Mouse (Mus musculus): Measurements from ENCODE around the gene Hcn2. TPM values are rescaled to one million over a fixed set of nuclear protein-coding genes. Genes with fewer than 3 reads are reported as not detected.

Hcn2 gene
- polyA plus RNA-seq (2012; rRNA removed) = 4.5 and 13.1 TPM in 2 replicates

DNA sequence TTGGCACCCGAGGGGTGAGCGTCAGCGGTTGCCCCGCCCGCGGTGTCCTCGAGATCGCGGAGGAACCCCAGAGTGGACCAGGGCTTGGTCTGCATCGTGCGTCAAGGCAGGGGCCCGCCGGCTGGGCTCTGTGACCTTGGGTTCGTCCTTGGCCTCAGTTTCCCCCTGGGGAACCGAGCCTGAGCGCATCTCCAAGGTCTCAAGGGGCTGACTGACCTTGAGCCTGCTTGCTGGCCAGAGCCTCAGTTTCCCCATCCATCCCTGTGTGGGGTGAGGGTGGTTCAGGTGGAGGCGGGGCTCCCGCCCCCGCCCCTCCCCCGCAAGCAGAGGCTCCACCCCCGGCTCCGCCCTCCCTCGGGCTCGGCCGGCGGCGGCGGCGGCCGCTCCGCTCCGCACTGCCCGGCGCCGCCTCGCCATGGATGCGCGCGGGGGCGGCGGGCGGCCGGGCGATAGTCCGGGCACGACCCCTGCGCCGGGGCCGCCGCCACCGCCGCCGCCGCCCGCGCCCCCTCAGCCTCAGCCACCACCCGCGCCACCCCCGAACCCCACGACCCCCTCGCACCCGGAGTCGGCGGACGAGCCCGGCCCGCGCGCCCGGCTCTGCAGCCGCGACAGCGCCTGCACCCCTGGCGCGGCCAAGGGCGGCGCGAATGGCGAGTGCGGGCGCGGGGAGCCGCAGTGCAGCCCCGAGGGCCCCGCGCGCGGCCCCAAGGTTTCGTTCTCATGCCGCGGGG lies at the start of gene Hcn2:
TSS of gene Hcn2 (plus strand) at position 381 of the 734 bp plus-strand sequence.

DNA sequence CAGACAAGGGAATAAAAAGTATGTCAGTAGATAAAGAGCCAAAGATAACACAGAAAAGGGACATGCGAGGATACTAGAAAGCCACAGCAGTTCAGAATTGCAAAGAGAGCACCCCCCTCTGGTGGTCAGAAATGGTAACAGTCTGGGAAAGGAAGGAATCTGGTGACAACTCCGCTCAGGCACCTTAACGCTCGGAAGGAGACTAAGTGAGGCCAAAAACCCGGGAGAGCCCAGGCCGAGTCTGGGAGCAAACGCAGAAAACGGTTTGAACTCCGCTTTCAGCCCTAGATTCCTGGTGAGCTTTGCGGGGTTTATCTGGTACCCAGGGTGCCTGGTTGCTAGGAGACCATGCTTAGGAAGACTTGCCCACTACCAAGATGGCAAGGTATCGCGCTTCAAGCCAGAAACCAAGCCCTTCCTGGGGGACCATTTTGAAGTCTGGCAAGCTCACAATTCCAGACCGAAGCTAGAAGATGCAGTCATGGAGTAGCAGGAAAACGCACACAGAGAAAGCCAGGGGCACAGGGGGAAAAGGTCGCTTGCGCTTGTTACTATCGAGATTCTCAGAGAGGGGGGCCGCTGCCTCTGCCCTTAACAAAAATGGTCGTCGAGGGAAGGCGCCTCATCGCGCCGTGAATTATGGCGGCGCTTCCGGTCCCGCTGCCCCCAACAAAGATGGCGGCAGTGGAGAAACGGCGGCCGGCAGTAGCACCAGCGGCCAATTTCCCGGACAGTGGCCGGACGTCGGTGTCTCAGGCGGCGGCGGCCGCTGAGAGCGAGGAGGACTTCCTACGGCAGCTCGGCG lies 47.5 kb upstream of the Hcn2 start, which contains the start of gene Tpgs1:
TSS of gene Tpgs1 (plus strand) at position 599 of the 805 bp plus-strand sequence.

DNA sequence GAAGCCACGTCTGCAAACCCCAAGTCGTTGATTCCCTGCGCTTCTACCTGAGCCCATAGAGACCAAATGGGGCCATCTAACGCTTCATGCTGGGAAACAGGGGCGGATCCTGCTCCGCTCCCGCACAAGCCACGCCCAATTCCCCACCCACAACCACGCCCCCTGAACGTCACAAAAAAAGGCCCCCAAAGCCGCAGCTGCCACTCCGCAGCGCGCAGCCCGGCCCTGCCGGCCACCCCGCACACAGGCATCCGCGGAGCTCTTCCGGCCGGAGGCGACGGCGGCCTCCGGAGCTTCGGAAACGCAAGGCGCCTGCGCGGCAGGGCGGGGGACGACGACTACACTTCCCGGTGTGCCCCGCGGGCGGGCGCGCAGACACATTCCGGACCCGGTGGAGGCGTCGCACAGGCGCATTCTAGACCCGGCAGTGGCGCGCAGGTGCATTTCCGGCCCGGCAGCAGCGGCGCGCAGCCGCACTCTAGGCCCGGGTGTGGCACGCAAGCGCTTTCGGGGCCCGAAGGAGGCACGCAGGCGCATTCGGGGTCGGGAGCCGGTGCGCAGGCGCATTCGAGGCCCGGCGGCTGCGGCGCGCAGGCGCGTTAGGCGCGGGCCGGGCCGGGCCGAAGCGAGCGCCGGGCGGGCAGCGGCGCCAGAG lies 34.7 kb upstream of the Hcn2 start, which contains the start of gene Cdc34:
TSS of gene Cdc34 (plus strand) at position 605 of the 655 bp plus-strand sequence.

DNA sequence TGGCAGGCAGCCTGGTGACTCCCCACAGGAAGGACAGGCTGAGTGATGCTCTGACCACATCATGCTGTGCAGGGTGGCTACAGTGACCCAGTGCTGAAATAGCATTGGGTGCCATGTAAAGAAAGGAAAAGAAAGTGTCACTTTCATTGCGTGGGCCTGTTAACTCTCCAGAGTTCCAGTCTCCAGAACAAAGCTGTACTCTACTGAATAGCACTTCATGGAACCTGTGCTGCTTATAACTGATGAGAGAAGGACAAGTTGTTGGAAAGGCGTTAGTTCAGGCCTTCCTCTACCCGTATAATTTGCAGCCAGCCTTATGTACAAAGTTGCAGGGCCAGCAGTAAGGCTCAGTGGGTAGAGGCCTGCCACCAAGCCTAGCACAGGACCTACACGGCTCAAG lies 27.7 kb upstream of the Hcn2 start, which contains the start of gene Gzmm:
TSS of gene Gzmm (plus strand) at position 301 of the 400 bp plus-strand sequence.

DNA sequence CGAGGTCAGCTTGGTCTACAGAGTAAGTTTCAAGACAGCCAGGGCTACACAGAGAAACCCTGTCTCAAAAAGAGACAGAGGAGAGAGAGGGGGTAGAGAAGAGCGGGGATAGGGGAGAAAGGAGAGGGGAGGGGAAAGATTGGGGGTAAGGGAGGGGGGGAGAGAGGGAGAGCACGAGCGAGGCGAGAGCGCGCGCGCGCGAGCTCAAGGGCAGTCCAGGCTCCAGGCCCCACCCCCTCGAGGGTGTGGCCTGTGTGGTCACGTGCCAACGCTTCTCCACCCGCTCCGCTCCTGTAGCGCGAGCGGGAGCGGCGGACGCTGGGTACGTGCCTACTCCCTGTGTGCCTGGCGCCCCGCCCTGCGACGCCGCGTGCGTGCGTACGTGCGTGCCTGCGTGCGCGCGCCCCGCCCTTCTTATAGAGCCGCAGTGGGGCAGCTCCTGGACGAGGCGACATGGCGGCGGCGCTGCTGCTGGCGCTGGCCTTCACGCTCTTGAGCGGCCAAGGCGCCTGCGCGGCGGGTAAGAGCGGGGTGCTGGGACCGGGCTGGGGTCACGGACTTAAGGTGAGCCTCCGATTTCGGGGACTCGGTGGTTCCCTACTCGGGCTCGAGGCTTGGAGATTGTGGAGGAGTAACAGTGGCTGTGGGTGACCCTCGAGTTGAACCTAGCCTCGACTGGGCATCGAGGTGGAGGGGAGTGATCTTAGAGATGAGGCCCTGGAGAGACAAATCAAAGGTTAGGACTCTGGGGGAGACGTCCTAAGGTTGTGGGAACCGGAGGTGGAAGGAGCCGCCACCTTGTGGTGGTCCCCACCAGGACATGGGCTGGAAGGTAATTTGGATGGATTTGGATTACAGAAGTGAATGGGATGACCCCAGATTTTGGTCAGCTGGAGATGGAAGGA lies 12.1 kb upstream of the Hcn2 start, which contains the start of gene Bsg:
TSS of gene Bsg (plus strand) at position 427 of the 905 bp plus-strand sequence.

DNA sequence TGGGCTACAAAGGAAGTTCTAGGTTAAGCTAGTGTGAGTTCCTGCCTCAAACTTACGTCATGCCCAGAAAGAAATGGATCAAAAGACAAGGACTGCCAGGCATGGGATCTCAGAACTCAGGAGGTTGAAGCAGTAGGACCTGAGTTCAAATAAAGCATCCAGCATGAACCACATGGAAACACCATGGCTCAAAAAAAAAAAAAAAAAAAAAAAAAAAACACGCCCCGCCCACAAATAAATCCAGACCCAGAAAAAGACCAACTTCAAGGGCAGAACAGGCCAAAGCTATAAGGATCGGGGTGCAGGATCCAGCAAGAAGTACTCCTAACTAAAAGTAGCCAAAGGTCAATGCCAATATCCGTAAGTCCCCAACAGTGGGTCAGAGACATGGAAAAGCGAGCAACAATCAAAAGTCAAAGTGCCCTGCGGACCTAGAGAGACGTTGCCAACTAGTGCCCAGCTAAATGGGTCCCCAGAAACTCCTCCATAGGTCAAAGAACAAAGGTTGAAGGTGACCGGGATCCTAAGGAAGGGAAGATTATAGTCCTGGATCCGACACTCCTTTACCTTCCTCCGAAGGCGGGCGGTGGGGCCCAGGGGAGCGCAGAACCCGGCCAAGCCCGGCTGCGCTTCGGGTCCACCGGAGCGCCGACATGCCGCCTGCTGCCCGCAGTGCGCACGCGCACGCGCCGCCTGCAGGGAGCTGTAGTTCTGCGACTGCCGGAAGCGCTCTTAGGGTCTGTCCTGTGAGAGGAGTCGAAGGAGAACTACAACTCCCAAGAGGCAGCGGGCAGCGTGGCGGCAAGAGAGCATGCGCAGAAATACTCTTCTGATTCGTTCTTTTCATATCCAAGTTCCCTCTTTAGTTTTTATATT lies 29.7 kb downstream of the Hcn2 start, which contains the start of gene Polrmt:
TSS of gene Polrmt (minus strand) at position 684 of the 876 bp plus-strand sequence.

DNA sequence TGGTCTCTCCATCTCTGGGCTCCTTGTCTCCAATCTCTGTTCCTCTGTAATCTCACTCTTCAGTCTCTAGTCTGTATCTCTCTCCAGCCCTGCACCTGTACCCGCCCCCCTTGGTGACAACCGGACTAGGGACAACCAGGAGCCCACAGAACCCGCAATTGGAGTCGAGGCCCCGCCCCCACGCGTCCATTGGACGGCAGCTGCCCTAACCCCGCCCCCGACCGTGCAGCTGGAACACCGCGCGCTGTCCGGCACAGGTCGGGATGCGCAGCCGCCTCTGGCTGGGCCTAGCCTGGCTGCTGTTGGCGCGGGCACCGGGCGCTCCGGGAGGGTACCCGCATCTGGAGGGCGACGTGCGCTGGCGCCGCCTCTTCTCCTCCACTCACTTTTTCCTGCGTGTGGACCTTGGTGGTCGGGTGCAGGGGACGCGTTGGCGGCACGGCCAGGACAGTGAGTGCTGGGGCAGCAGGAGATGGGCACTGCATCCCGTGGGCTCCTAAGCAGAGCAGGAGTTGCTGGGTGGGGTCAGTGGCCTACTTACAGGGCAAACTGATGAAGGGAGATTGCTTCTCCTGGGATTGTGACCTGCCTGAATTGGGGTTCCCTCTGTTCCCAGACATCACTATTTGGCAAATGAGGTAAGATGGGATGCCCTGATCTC lies 38.6 kb downstream of the Hcn2 start, which contains the start of gene Fgf22:
TSS of gene Fgf22 (plus strand) at position 221 of the 661 bp plus-strand sequence.

DNA sequence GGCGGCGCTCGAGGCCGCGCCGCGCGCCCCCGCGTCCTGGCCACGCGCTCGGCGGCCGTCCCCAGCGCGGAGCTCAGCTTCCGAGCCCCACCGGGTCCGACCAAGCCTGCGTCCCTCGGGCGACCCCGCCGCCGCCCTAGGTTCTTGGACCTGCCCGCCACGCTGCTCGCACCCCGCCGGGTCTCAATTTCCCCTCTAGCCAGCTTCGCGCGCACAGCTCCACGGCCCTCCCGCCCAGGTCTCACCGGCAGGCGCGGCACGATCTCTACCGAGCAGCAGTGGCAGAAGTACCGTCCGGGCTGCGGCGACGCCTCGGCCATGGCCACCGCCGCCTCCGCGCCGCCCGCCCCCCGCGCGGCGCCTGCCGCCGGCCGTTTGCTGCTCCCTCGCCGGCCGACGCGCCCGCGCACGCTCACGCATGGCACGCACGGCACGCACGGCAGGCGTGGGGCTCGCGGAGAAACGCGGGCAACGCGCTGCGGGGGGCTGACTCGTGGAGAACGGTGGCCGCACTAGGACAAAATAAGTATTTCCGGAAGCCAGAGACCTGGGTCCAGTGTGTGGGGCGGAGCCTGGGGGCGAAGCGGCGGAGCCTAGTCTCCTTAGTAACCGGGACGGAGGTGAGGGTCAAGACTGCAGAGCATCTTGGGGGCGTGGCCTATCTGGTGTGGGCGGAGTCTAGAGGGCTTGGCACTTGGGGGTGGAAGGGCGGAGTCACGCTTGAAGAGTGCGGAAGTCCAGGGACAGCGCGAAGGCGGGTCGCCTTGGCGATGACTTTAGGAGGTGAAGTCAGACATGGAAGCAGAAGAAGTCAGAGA lies 50.3 kb downstream of the Hcn2 start, which contains the start of gene Rnf126:
TSS of gene Rnf126 (minus strand) at position 445 of the 818 bp plus-strand sequence.

DNA sequence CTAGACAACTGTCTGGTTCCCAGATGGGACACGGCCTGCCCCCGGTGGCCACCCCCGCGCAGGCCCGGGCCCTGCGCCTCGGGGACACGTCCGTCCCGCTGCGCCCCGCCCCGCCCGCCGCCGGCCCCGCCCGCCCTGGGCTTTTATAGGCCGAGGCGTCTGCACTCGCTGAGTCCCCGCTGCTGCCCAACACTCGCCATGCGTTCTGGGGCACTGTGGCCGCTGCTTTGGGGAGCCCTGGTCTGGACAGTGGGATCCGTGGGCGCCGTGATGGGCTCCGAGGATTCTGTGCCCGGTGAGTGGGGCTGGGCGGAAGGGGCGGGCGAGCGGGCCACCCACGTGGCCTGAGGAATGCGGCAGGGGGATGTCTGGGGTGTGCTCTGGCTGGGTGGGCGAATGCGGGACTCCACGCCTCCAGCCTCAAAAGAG lies 60.7 kb downstream of the Hcn2 start, which contains the start of gene Fstl3:
TSS of gene Fstl3 (plus strand) at position 170 of the 429 bp plus-strand sequence.

Other genes starting within 250 kb of the Hcn2 start
- gene Vmn2r83, start 247.9 kb upstream of the Hcn2 start, polyA plus RNA-seq (2012; rRNA removed) = not detected in 2 replicates
- 78.7 and 106 TPM in 2 replicates for gene Plpp2, start 182.8 kb upstream of the Hcn2 start, polyA plus RNA-seq (2012; rRNA removed)
- gene Mier2, start 161.4 kb upstream of the Hcn2 start, polyA plus RNA-seq (2012; rRNA removed) = 60.5 and 88.5 TPM in 2 replicates
- gene Theg, start 129.3 kb upstream of the Hcn2 start, polyA plus RNA-seq (2012; rRNA removed) = not detected in 2 replicates
- 0.13 and 0.18 TPM in 2 replicates for gene C2cd4c, start 102.6 kb upstream of the Hcn2 start, polyA plus RNA-seq (2012; rRNA removed)
- gene Shc2, start 78.7 kb upstream of the Hcn2 start, polyA plus RNA-seq (2012; rRNA removed) = 1.6 TPM in 2 replicates
- gene Odf3l2, start 70.9 kb upstream of the Hcn2 start, polyA plus RNA-seq (2012; rRNA removed) = not detected in 2 replicates
- gene Madcam1, start 52.1 kb upstream of the Hcn2 start, polyA plus RNA-seq (2012; rRNA removed) = 2.3 and 3.5 TPM in 2 replicates
- gene Tpgs1, start 47.3 kb upstream of the Hcn2 start, polyA plus RNA-seq (2012; rRNA removed) = 46.3 and 70.6 TPM in 2 replicates
- gene Cdc34, start 34.4 kb upstream of the Hcn2 start, polyA plus RNA-seq (2012; rRNA removed) = 128 and 187 TPM in 2 replicates
- gene Gzmm, start 27.6 kb upstream of the Hcn2 start, polyA plus RNA-seq (2012; rRNA removed) = 0.40 and 0.49 TPM in 2 replicates
- 297 and 403 TPM in 2 replicates for gene Bsg, start 12.1 kb upstream of the Hcn2 start, polyA plus RNA-seq (2012; rRNA removed)
- 31.4 and 34.4 TPM in 2 replicates for gene Polrmt, start 29.9 kb downstream of the Hcn2 start, polyA plus RNA-seq (2012; rRNA removed)
- 1.4 and 3.3 TPM in 2 replicates for gene Fgf22, start 38.4 kb downstream of the Hcn2 start, polyA plus RNA-seq (2012; rRNA removed)
- 95.5 and 175 TPM in 2 replicates for gene Rnf126, start 50.3 kb downstream of the Hcn2 start, polyA plus RNA-seq (2012; rRNA removed)
- gene Fstl3, start 60.6 kb downstream of the Hcn2 start, polyA plus RNA-seq (2012; rRNA removed) = 20.3 and 35.5 TPM in 2 replicates
- 0.06 TPM in 1 of 2 replicates, not detected in the other for gene Prss57, start 74.3 kb downstream of the Hcn2 start, polyA plus RNA-seq (2012; rRNA removed)
- 22.1 and 34.0 TPM in 2 replicates for gene Palm, start 76.9 kb downstream of the Hcn2 start, polyA plus RNA-seq (2012; rRNA removed)
- gene Misp, start 104.4 kb downstream of the Hcn2 start, polyA plus RNA-seq (2012; rRNA removed) = 27.0 and 27.4 TPM in 2 replicates
- gene Ptbp1, start 137.8 kb downstream of the Hcn2 start, polyA plus RNA-seq (2012; rRNA removed) = 94.3 and 115 TPM in 2 replicates
- 0.53 and 0.74 TPM in 2 replicates for gene Prtn3, start 157.8 kb downstream of the Hcn2 start, polyA plus RNA-seq (2012; rRNA removed)
- gene Plppr3, start 158.0 kb downstream of the Hcn2 start, polyA plus RNA-seq (2012; rRNA removed) = 1.6 and 2.0 TPM in 2 replicates
- 0.06 TPM in 1 of 2 replicates, not detected in the other for gene Elane, start 169.6 kb downstream of the Hcn2 start, polyA plus RNA-seq (2012; rRNA removed)
- 72.2 and 178 TPM in 2 replicates for gene Cfd, start 174.2 kb downstream of the Hcn2 start, polyA plus RNA-seq (2012; rRNA removed)
- gene Med16, start 192.3 kb downstream of the Hcn2 start, polyA plus RNA-seq (2012; rRNA removed) = 32.6 and 42.6 TPM in 2 replicates
- not detected in 2 replicates for gene Gm26602, start 194.2 kb downstream of the Hcn2 start, polyA plus RNA-seq (2012; rRNA removed)
- gene Kiss1r, start 200.3 kb downstream of the Hcn2 start, polyA plus RNA-seq (2012; rRNA removed) = 7.4 and 9.7 TPM in 2 replicates
- 255 and 260 TPM in 2 replicates for gene R3hdm4, start 204.6 kb downstream of the Hcn2 start, polyA plus RNA-seq (2012; rRNA removed)
- 7.4 and 10.0 TPM in 2 replicates for gene Arid3a, start 210.4 kb downstream of the Hcn2 start, polyA plus RNA-seq (2012; rRNA removed)
- 24.7 and 30.0 TPM in 2 replicates for gene Wdr18, start 243.5 kb downstream of the Hcn2 start, polyA plus RNA-seq (2012; rRNA removed)